Mouse (Mus musculus) heart, embryonic 14.5 days (tissue): ENCODE measurements at regions not wholly inside any gene's neighbourhood (a gene's known extent, or its start where the extent isn't known, plus 50 kb on each side); places are given as distances from the start of the nearest gene placed in this dataset.
A peak's percentile ranks its signal among the peaks of the same experiment; 100 is the strongest.

Experiments used
- ATAC-seq: fragments of 200-750 bp; cut with Nextera tagmentation; 2 replicates; pipeline ENCODE4 v1.8.0; 2017; ENCODE audit warnings: low read depth, moderate TSS enrichment; ENCODE audit not compliant: insufficient number of reproducible peaks, insufficient read depth, low FRiP score
- H3K27ac ChIP-seq, 2 experiments: fragments of 200-500 bp in 1 of 2; fragments of 300-500 bp in 1 of 2; sonication (generic) in 1 of 2; replicated peaks in 1 of 2; 2 replicates each; pipeline ENCODE4 v1.5.1; 2012 to 2014; ENCODE audit warnings: low read depth in 2 of 2, low read length in 2 of 2, control low read depth in 1 of 2, mild to moderate bottlenecking in 1 of 2, mixed read lengths in 1 of 2; ENCODE audit not compliant: control insufficient read depth in 1 of 2, insufficient read depth in 1 of 2
- H3K27me3 ChIP-seq: fragments of 300-500 bp; sonication (generic); 2 replicates; pipeline ENCODE4 v1.6.1; 2014; ENCODE audit warnings: mild to moderate bottlenecking, low read length, control low read depth; ENCODE audit not compliant: control insufficient read depth, insufficient read depth
- H3K36me3 ChIP-seq: fragments of 300-500 bp; sonication (generic); 2 replicates; pipeline ENCODE4 v1.6.1; 2014; ENCODE audit warnings: mild to moderate bottlenecking, control low read depth, low read length, mixed read lengths; ENCODE audit not compliant: control insufficient read depth, insufficient read depth
- H3K4me1 ChIP-seq, 2 experiments: fragments of 200-500 bp in 1 of 2; fragments of 300-500 bp in 1 of 2; sonication (generic) in 1 of 2; 2 replicates each; pipeline ENCODE4 v1.6.1; 2012 to 2014; ENCODE audit warnings: low read length in 2 of 2, control low read depth in 1 of 2, mixed read lengths in 1 of 2; ENCODE audit not compliant: control insufficient read depth in 2 of 2, insufficient read depth in 2 of 2
- H3K4me2 ChIP-seq: fragments of 300-500 bp; sonication (generic); 2 replicates; pipeline ENCODE4 v1.6.1; 2014; ENCODE audit warnings: mild to moderate bottlenecking, low read length
- H3K4me3 ChIP-seq, 2 experiments: fragments of 200-500 bp in 1 of 2; fragments of 300-500 bp in 1 of 2; sonication (generic) in 1 of 2; 2 replicates each; pipeline ENCODE4 v1.5.1; 2012 to 2014; ENCODE audit warnings: low read length in 2 of 2, mild to moderate bottlenecking in 2 of 2, control low read depth in 1 of 2, low read depth in 1 of 2, moderate library complexity in 1 of 2; ENCODE audit not compliant: control insufficient read depth in 1 of 2, insufficient read depth in 1 of 2
- H3K9ac ChIP-seq: fragments of 300-500 bp; sonication (generic); 2 replicates; pipeline ENCODE4 v1.6.1; 2014; ENCODE audit warnings: mild to moderate bottlenecking, low read length
- H3K9me3 ChIP-seq: fragments of 300-500 bp; sonication (generic); 2 replicates; pipeline ENCODE4 v1.6.1; 2016; ENCODE audit warnings: low read length, control low read depth; ENCODE audit not compliant: control insufficient read depth
- WGBS: fragments of 180-500 bp; shearing (Covaris S2); extraction: QIAGEN DNeasy Blood & Tissue Kit; methylation state at CpG from one replicate; pipeline ENCODE4 v1.1.7; 2014; 5-methylcytosine and 5-hydroxymethylcytosine counted together

DNA sequence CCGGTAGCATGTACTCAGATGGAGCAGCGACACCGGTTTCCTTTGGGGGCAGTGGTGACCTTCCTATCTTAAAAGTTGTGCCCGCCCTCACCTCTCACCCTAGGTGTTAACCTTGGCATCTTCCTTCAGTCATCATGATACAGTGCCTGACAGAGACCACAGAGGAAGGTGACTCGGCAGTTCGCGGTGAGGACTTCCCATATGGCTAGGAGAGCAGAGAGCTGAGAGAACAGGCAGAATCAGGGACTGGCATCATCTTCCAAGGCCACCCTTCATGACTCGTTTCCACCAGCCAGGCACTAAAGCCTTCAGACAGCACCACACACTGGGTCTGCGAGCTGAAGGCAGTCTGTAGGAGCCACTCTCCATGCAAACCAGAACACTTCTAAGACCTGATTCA, 116.2 kb downstream of the Dhrs2 start:
- Histone ChIP-seq H3K4me1 (peaks cover 12 to 24% of the 10 kb centered on the region in 2 experiments), H3K27me3 (no peaks in the 10 kb centered on the region), H3K4me3 (no peak overlapping the region), H3K9me3 (no peaks in the 10 kb centered on the region), H3K27ac (peak overlapping the region; percentile 20 to 72), H3K9ac (no peak overlapping the region), H3K36me3 (no peaks in the 10 kb centered on the region), H3K4me2 (no peak overlapping the region)
- WGBS: 60% methylated on average over 9 of the region's 9 CpGs
- no peak for ATAC-seq

DNA sequence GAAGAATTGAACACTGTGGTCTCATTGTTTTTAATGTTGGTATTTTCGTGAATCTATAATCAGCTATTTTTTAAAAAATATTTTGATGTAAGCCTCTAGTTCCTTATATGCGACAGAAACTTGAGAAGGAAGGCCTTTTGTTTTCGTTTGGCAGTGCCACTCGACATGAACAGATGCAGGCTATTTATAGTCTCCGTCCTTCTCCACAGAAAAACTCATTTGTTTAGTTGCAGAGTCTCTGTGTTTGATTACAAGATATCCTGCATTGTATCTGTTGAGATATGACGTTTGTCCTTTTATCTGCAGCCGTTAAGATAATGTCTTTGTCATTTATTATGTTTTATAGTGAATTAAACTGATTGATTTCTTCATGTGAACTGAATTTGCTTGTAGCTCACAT, 116.7 kb downstream of the Dhrs2 start:
- WGBS: 13% methylated on average over 7 of the region's 7 CpGs
- Histone ChIP-seq H3K4me2 (no peak overlapping the region), H3K36me3 (no peaks in the 10 kb centered on the region), H3K4me1 (peaks cover 12 to 24% of the 10 kb centered on the region in 2 experiments), H3K27ac (peak overlapping the region in 1 of 2 experiments; percentile 72; a peak in 3 of 4 replicates), H3K9ac (no peak overlapping the region), H3K9me3 (no peaks in the 10 kb centered on the region), H3K4me3 (no peak overlapping the region), H3K27me3 (no peaks in the 10 kb centered on the region)
- ATAC-seq: no peak

GRCm38 (mm10) chr14:55339036-55339614, 117.3 kb downstream of the Dhrs2 start:
- Histone ChIP-seq H3K4me1 (peaks cover 12 to 20% of the 10 kb centered on the region in 2 experiments), H3K4me2 (no peak overlapping the region), H3K9ac (peak overlapping the region; percentile 41; the same call in 1 of the 2 replicates), H3K9me3 (no peaks in the 10 kb centered on the region), H3K4me3 (no peak overlapping the region), H3K27ac (peak overlapping the region; percentile 26 to 61; a peak in 2 of 4 replicates), H3K36me3 (no peaks in the 10 kb centered on the region), H3K27me3 (no peaks in the 10 kb centered on the region)
- no peak for ATAC-seq
- 51% methylated on average over 9 of the region's 9 CpGs for WGBS

GRCm38 (mm10) chr14:55343341-55343740, 121.5 kb downstream of the Dhrs2 start:
- WGBS: 63% methylated on average over 1 of the region's 1 CpGs
- Histone ChIP-seq H3K36me3 (no peaks in the 10 kb centered on the region), H3K4me3 (no peak overlapping the region), H3K9ac (no peak overlapping the region), H3K9me3 (no peaks in the 10 kb centered on the region), H3K27me3 (no peaks in the 10 kb centered on the region), H3K4me1 (peaks cover 0 to 9% of the 10 kb centered on the region in 2 experiments; a peak in 3 of 4 replicates), H3K4me2 (no peak overlapping the region), H3K27ac (no peak overlapping the region)
- no peak for ATAC-seq

DNA sequence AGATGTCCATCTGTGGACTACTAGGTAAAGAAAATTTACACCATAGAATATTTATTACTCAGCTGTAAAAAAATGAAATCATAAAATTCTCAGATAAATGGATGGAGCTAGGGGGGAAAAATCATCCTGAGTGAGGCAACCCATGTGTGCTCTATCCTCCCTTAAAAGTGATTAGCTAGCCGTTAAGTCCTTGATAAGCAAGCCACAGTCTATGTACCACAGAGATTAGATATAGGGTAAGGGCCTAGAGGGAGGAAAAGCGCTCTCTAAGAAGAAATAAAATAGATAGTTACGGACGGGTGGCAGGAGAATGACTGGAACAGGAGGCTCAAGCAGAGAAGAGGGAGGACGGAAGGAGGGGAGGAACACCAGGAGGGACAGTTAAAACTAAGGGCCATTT, 122.1 kb downstream of the Dhrs2 start:
- no peak overlapping the region for H3K4me3 ChIP-seq
- 37% methylated on average over 5 of the region's 5 CpGs for WGBS
- H3K4me1 ChIP-seq: peaks cover 0 to 6% of the 10 kb centered on the region in 2 experiments; a peak in 3 of 4 replicates

GRCm38 (mm10) chr14:55345091-55345490, 123.3 kb downstream of the Dhrs2 start:
- no peaks in the 10 kb centered on the region; a peak in 1 of 4 replicates for H3K4me1 ChIP-seq
- no peak overlapping the region for H3K4me3 ChIP-seq
- no peak overlapping the region for H3K9ac ChIP-seq
- H3K4me2 ChIP-seq: no peak overlapping the region
- H3K27ac ChIP-seq: no peak overlapping the region
- H3K36me3 ChIP-seq: no peaks in the 10 kb centered on the region
- H3K27me3 ChIP-seq: no peaks in the 10 kb centered on the region
- no peak for ATAC-seq
- H3K9me3 ChIP-seq: no peaks in the 10 kb centered on the region
- 86% methylated on average over 5 of the region's 5 CpGs for WGBS

More for the DNA sequence above, 122.1 kb downstream of the Dhrs2 start:
- Histone ChIP-seq H3K36me3 (no peaks in the 10 kb centered on the region), H3K4me2 (no peak overlapping the region), H3K27ac (no peak overlapping the region), H3K9ac (no peak overlapping the region), H3K27me3 (no peaks in the 10 kb centered on the region), H3K9me3 (no peaks in the 10 kb centered on the region)
- no peak for ATAC-seq

DNA sequence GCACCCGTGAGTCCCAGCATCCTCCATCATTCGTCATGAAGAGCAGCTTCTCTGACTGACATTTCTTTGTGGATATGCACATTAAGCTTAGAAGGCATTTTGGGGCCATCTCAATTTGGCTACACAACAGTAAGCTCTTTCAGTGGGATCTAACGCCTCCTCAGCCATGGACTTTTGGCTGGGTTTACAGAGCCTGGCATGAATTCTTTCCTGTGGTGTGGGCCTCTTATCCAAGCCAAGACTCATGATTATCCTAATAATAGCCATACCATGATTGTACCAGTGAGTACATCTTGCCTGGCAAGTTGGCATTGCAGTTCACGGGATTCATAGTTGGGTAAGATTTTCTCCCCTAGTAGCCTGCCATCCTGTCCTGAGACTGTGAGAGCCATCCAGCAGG, 126.3 kb downstream of the Dhrs2 start:
- H3K27me3 ChIP-seq: no peaks in the 10 kb centered on the region
- H3K4me1 ChIP-seq: no peaks in the 10 kb centered on the region; a peak in 1 of 4 replicates
- H3K4me2 ChIP-seq: no peak overlapping the region
- no peaks in the 10 kb centered on the region for H3K36me3 ChIP-seq
- H3K4me3 ChIP-seq: no peak overlapping the region
- no peak overlapping the region for H3K27ac ChIP-seq
- H3K9me3 ChIP-seq: no peaks in the 10 kb centered on the region
- WGBS: 78% methylated on average over 4 of the region's 4 CpGs
- H3K9ac ChIP-seq: no peak overlapping the region
- no peak for ATAC-seq

DNA sequence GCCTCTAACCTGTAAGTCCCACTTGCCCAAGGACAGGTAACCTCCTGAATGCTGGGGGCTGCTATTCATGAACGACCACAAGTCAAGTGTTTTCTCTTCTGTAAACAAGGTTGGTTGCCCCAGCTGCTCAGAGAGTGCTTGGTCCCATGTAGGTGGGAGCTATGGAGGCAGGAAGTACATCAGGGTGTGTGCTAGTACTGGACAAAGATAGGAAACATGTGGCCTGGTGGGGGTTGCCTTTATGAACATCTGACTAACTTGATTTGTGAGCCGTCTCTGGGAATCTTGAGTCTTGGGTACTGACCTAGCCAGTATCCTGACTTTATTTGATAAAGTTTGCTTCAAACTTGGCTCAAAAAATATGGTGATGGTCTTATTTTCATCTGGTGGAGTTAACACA, 121.3 kb upstream of the Dhrs4 start:
- WGBS: 60% methylated on average over 2 of the region's 2 CpGs
- H3K4me2 ChIP-seq: no peak overlapping the region
- no peak for ATAC-seq

More for the DNA sequence above, 121.3 kb upstream of the Dhrs4 start:
- Histone ChIP-seq H3K36me3 (no peaks in the 10 kb centered on the region), H3K9ac (no peak overlapping the region), H3K4me1 (no peaks in the 10 kb centered on the region), H3K27ac (no peak overlapping the region), H3K4me3 (no peak overlapping the region), H3K27me3 (no peaks in the 10 kb centered on the region), H3K9me3 (no peaks in the 10 kb centered on the region)
